Mouse (Mus musculus) regulatory T cell (primary cell): Measurements from ENCODE around the gene Btbd35f9.
"Not testable (repeated sequence)": the region's sequence is repeated elsewhere in the genome, so short reads cannot be mapped to it uniquely, and the experiment has no call there.

Experiments
- in situ Hi-C: fragments of 300-600 bp; cut with MboI, MseI; formaldehyde crosslinking; loops from one replicate; pipeline ENCODE4 v1.15.1; 2025; ENCODE audit warnings: high pct_unique_total_duplicates

Btbd35f9 gene

GRCm38 (mm10) chrX:34161399-34161798 is at the start of gene Btbd35f9:
Btbd35f9 (minus strand) TSS chrX:34161499.
- in situ Hi-C loops: not testable (repeated sequence)
